In the genomic region with DNA sequence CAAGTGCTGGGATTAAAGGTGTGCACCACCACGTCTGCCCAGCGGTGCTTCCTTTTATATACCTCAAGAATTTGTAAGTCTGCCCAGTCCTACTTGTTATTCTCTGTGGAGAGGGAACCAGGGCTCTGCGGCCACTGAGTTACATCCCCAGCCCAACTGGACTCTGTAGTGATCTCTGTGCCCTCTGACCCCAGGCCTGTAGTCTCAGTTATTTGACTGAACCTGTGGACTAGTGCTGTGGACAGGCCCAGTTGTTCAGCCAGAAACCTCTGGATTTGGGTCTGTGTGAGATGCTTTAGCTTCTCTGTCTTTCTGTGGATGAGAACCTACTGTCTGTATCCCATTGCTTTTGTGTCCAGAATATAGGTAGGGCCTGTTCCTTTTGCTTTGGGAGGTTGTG, we compare ENCODE assay signal across 20 mouse cellular contexts. TPM values are rescaled to one million over a fixed set of nuclear protein-coding genes. Genes with fewer than 3 reads are reported as not detected.
DNase-seq lines count a peak whose midpoint lies in the region; ATAC-seq and TF ChIP-seq lines count a peak whose summit lies in the region.
"Had no signal": no experiment of that assay in that cellular context is flagged by ENCODE, and none has a peak within 500 bp of the region (broad histone marks: within the 10 kb centered on the region; RNA-seq: fewer than 3 reads in every experiment).

No protein-coding gene starts in this region.

- no peaks in the 10 kb centered on the region for H3K27me3 ChIP-seq in heart, embryonic 10.5 days (ENCODE audit: insufficient read depth, poor library complexity, severe bottlenecking)
- H3K27me3 ChIP-seq in liver, adult 2 months (ENCODE audit: control insufficient read depth, insufficient read depth, low read length): no peaks in the 10 kb centered on the region
- H3K27me3 ChIP-seq in liver, embryonic 11.5 days (replicated peaks; ENCODE audit: control insufficient read depth, insufficient read depth, low read length): no peaks in the 10 kb centered on the region
- H3K27me3 ChIP-seq: embryonic facial prominence, embryonic 13.5 days; embryonic facial prominence, embryonic 15.5 days; forebrain, embryonic 12.5 days had no signal

- peak; percentile 63 for DNase-seq in heart, adult 11 months
- DNase-seq in heart, embryonic 10.5 days (ENCODE audit: low spot score): no peak
- DNase-seq in liver, adult 2 months (ENCODE audit: extremely low read depth, low read depth, low spot score): peak; percentile 66
- DNase-seq in liver, embryonic 11.5 days (ENCODE audit: low spot score): no peak
- DNase-seq: adrenal gland, adult 2 months; adrenal gland, postnatal 10 days; adrenal gland, postnatal 25 days; cerebellum, adult 11 months; cerebellum, adult 18-20 months; cerebellum, adult 8-10 months; cerebellum, adult 9-11 months; cerebellum, postnatal 14 days; cerebellum, postnatal 36 days; embryo, embryonic 11 days had no signal

- no peak overlapping the region for H3K4me3 ChIP-seq in heart, embryonic 10.5 days
- no peak overlapping the region for H3K4me3 ChIP-seq in liver, adult 2 months (ENCODE audit: insufficient read depth, low read depth, low read length)
- no peak overlapping the region for H3K4me3 ChIP-seq in liver, embryonic 11.5 days (ENCODE audit: low read depth, low read length)
- H3K4me3 ChIP-seq: embryonic facial prominence, embryonic 13.5 days; embryonic facial prominence, embryonic 15.5 days; erythroblast, embryonic 14.5 days; forebrain, embryonic 10.5 days; forebrain, embryonic 12.5 days had no signal

- no peaks in the 10 kb centered on the region for H3K9me3 ChIP-seq in heart, embryonic 10.5 days
- no peaks in the 10 kb centered on the region for H3K9me3 ChIP-seq in liver, embryonic 11.5 days (ENCODE audit: control insufficient read depth, low read length)
- H3K9me3 ChIP-seq: embryonic facial prominence, embryonic 13.5 days; embryonic facial prominence, embryonic 15.5 days; forebrain, embryonic 10.5 days; forebrain, embryonic 12.5 days had no signal

- ATAC-seq in liver, embryonic 11.5 days (replicated peaks; ENCODE audit: low FRiP score): no peak
- ATAC-seq: forebrain, embryonic 16.5 days had no signal

- 95% methylated on average over 3 of the region's 3 CpGs for WGBS in heart, embryonic 10.5 days
- WGBS in liver, adult 2 months: 74% methylated on average over 3 of the region's 3 CpGs
- WGBS in liver, embryonic 11.5 days: 98% methylated on average over 3 of the region's 3 CpGs

- no peak overlapping the region for H3K27ac ChIP-seq in heart, embryonic 10.5 days
- H3K27ac ChIP-seq in liver, adult 2 months (replicated peaks; ENCODE audit: insufficient read depth, low read depth, low read length): no peak overlapping the region
- no peak overlapping the region for H3K27ac ChIP-seq in liver, embryonic 11.5 days (ENCODE audit: low read depth, low read length)
- H3K27ac ChIP-seq: embryonic facial prominence, embryonic 13.5 days; embryonic facial prominence, embryonic 15.5 days; forebrain, embryonic 10.5 days; forebrain, embryonic 12.5 days had no signal

- peaks cover 11% of the 10 kb centered on the region; the same call in 1 of the 2 replicates for H3K36me3 ChIP-seq in heart, embryonic 10.5 days
- no peaks in the 10 kb centered on the region; the same call in 1 of the 2 replicates for H3K36me3 ChIP-seq in liver, adult 2 months (ENCODE audit: control insufficient read depth, insufficient read depth, low read length)
- peaks cover 4% of the 10 kb centered on the region; the same call in 1 of the 2 replicates for H3K36me3 ChIP-seq in liver, embryonic 11.5 days (ENCODE audit: control insufficient read depth, insufficient read depth, low read length)

- no peak for TF ChIP-seq POLR2A in liver, adult 2 months (IDR thresholded peaks at IDR 0.05; ENCODE audit: extremely low read depth, insufficient read depth, low read length)

- peaks cover 11% of the 10 kb centered on the region; the same call in 1 of the 2 replicates for H3K4me1 ChIP-seq in heart, embryonic 10.5 days
- peaks cover 13% of the 10 kb centered on the region; the same call in 1 of the 2 replicates for H3K4me1 ChIP-seq in liver, adult 2 months (ENCODE audit: control insufficient read depth, insufficient read depth, low read length)
- peaks cover 7% of the 10 kb centered on the region; the same call in 1 of the 2 replicates for H3K4me1 ChIP-seq in liver, embryonic 11.5 days (replicated peaks; ENCODE audit: control insufficient read depth, insufficient read depth, low read length)

- H3K4me2 ChIP-seq in liver, embryonic 11.5 days: no peak overlapping the region
- H3K4me2 ChIP-seq: embryonic facial prominence, embryonic 13.5 days; embryonic facial prominence, embryonic 15.5 days; forebrain, embryonic 12.5 days had no signal

- H3K9ac ChIP-seq in liver, adult 2 months (ENCODE audit: low read depth, low read length): no peak overlapping the region
- no peak overlapping the region for H3K9ac ChIP-seq in liver, embryonic 11.5 days (ENCODE audit: low read depth, low read length)
- H3K9ac ChIP-seq: embryonic facial prominence, embryonic 13.5 days; embryonic facial prominence, embryonic 15.5 days; forebrain, embryonic 12.5 days had no signal

- TF ChIP-seq CTCF in liver, adult 2 months (IDR thresholded peaks at IDR 0.05; ENCODE audit: low read depth, low read length): no peak

- peaks cover 35% of the 10 kb centered on the region for H3K79me2 ChIP-seq in liver, adult 2 months (ENCODE audit: control insufficient read depth, insufficient read depth, low read length)

RNA-seq across cellular contexts. Expression of a gene that starts 15.4 kb away (rescaled TPM):
- 37.3 and 38.8 TPM in 2 replicates for polyA plus RNA-seq in heart, embryonic 10.5 days (2016; fragmentation: Nextera tagmentation; extraction: Ambion mirVana)
- total RNA-seq in liver, adult 2 months (2014; rRNA removed): 27.9 and 28.3 TPM in 2 replicates
- 17.8 and 21.1 TPM in 2 replicates for polyA plus RNA-seq in liver, adult 2 months (2012; rRNA removed)
- polyA plus RNA-seq in liver, embryonic 11.5 days (2014; fragmentation: Nextera tagmentation; extraction: Ambion mirVana): 41.3 and 41.4 TPM in 2 replicates

Comparison
In these comparisons a context has a peak if more than half of its experiments do, and no peak if none do; other contexts are left out.
1. DNase-seq: peak in heart, adult 11 months (single experiment) and liver, adult 2 months (single experiment); none in heart, embryonic 10.5 days (single experiment) and liver, embryonic 11.5 days (single experiment).